Mouse (Mus musculus): ENCODE results near the gene Mast4. TPM values are rescaled to one million over a fixed set of nuclear protein-coding genes. Genes with fewer than 3 reads are reported as not detected.
A peak's percentile ranks its signal among the peaks of the same experiment; 100 is the strongest.

The Mast4 gene
- total and polyA plus RNA-seq, 3 experiments, result 2.7 to 7.0 TPM; not detected in 1

GRCm38 (mm10) chr13:102695121-102695905 is 639.0 kb downstream of the Mast4 start (continued):
- peak; percentile 82 for TF ChIP-seq BHLHE40 (IDR thresholded peaks at IDR 0.05; ENCODE audit: borderline replicate concordance, low read depth, low read length)
- TF ChIP-seq MAZ (IDR thresholded peaks at IDR 0.05; ENCODE audit: low read depth, low read length), result no peak
- TF ChIP-seq RAD21 (IDR thresholded peaks at IDR 0.05; ENCODE audit: low read depth, low read length), result no peak
- no peak for TF ChIP-seq ZMIZ1 (IDR thresholded peaks at IDR 0.05; ENCODE audit: low read depth, low read length)
- TF ChIP-seq TCF12 (IDR thresholded peaks at IDR 0.05; ENCODE audit: low read depth, low read length), result peak; percentile 54
- TF ChIP-seq MAFK (IDR thresholded peaks at IDR 0.05; ENCODE audit: borderline replicate concordance, low read depth, low read length), result no peak
- peak; percentile 86 for TF ChIP-seq ETS1 (IDR thresholded peaks at IDR 0.05; ENCODE audit: low read depth, low read length)
- TF ChIP-seq JUND (IDR thresholded peaks at IDR 0.05; ENCODE audit: low read depth, low read length), result peak; percentile 91
- TF ChIP-seq MAX (IDR thresholded peaks at IDR 0.05; ENCODE audit: low read length), result peak; percentile 64; the same call in 1 of the 2 replicates
- peak; percentile 90 for TF ChIP-seq USF1 (IDR thresholded peaks at IDR 0.05; ENCODE audit: low read depth, low read length)
- TF ChIP-seq RCOR1 (IDR thresholded peaks at IDR 0.05; ENCODE audit: low read depth, low read length), result peak; percentile 85
- TF ChIP-seq ZC3H11A (IDR thresholded peaks at IDR 0.05; ENCODE audit: low read depth, low read length), result no peak
- TF ChIP-seq SIN3A (IDR thresholded peaks at IDR 0.05; ENCODE audit: low read length), result peak; percentile 66
- no peak for TF ChIP-seq MEF2A (IDR thresholded peaks at IDR 0.05; ENCODE audit: extremely low read depth, insufficient replicate concordance, low read depth, low read length, poor library complexity, severe bottlenecking)
- TF ChIP-seq NELFE (IDR thresholded peaks at IDR 0.05; ENCODE audit: low read depth, low read length), result no peak
- peak; percentile 82 to 91 for TF ChIP-seq EP300 (IDR thresholded peaks at IDR 0.05; ENCODE audit: low read depth in 1 of 2, low read length in 2 of 2)
- no peak for TF ChIP-seq POLR2AphosphoS2 (IDR thresholded peaks at IDR 0.05; ENCODE audit: low read length)

GRCm38 (mm10) chr13:102694154-102694553 is 640.1 kb downstream of the Mast4 start:
- DNase-seq (ENCODE audit: low read depth, low spot score), result no peak
- no peaks in the 10 kb centered on the region for H3K9me3 ChIP-seq (replicated peaks; ENCODE audit: insufficient read depth, low read length)
- no peaks in the 10 kb centered on the region for H3K79me2 ChIP-seq (ENCODE audit: control insufficient read depth, insufficient read depth, low read length, poor library complexity)
- H3K36me3 ChIP-seq (ENCODE audit: control insufficient read depth in 1 of 2, insufficient read depth in 2 of 2, low read length in 2 of 2), result peaks cover 0 to 41% of the 10 kb centered on the region in 2 experiments; a peak in 2 of 4 replicates
- no peaks in the 10 kb centered on the region for H3K27me3 ChIP-seq (ENCODE audit: control insufficient read depth in 1 of 2, insufficient read depth in 2 of 2, low read length in 2 of 2)
- peak overlapping the region; percentile 67; the same call in 1 of the 2 replicates for H3K27ac ChIP-seq (ENCODE audit: control insufficient read depth, low read depth, low read length)
- peaks cover 9 to 46% of the 10 kb centered on the region in 2 experiments for H3K4me1 ChIP-seq (ENCODE audit: control insufficient read depth in 1 of 2, insufficient read depth in 2 of 2, low read length in 2 of 2)
- TF ChIP-seq TCF12 (IDR thresholded peaks at IDR 0.05; ENCODE audit: low read depth, low read length) (no peak), MAFK (IDR thresholded peaks at IDR 0.05; ENCODE audit: borderline replicate concordance, low read depth, low read length) (no peak), GATA1 (IDR thresholded peaks at IDR 0.05; ENCODE audit: low read depth, low read length) (no peak), ETS1 (IDR thresholded peaks at IDR 0.05; ENCODE audit: low read depth, low read length) (no peak), HCFC1 (IDR thresholded peaks at IDR 0.05; ENCODE audit: low read depth, low read length) (no peak), CHD1 (IDR thresholded peaks at IDR 0.05; ENCODE audit: low read depth, low read length) (no peak), ELF1 (IDR thresholded peaks at IDR 0.05; ENCODE audit: low read depth, low read length) (no peak), USF2 (IDR thresholded peaks at IDR 0.05; ENCODE audit: borderline replicate concordance in 1 of 2, insufficient read depth in 1 of 2, low read depth in 1 of 2, low read length in 2 of 2) (no peak), CHD2 (IDR thresholded peaks at IDR 0.05; ENCODE audit: low read length) (no peak), GABPA (IDR thresholded peaks at IDR 0.05; ENCODE audit: low read depth, low read length) (no peak), POLR2AphosphoS5 (IDR thresholded peaks at IDR 0.05; ENCODE audit: borderline replicate concordance, low read depth, low read length) (no peak), BHLHE40 (IDR thresholded peaks at IDR 0.05; ENCODE audit: borderline replicate concordance, low read depth, low read length) (no peak), MXI1 (IDR thresholded peaks at IDR 0.05; ENCODE audit: low read depth, low read length) (no peak), POLR2AphosphoS2 (IDR thresholded peaks at IDR 0.05; ENCODE audit: low read length) (no peak), NRF1 (IDR thresholded peaks at IDR 0.05; ENCODE audit: insufficient read depth, low read depth, low read length, poor library complexity, severe bottlenecking) (no peak), RAD21 (IDR thresholded peaks at IDR 0.05; ENCODE audit: low read depth, low read length) (no peak), RCOR1 (IDR thresholded peaks at IDR 0.05; ENCODE audit: low read depth, low read length) (no peak)
- no peak overlapping the region for H3K9ac ChIP-seq (ENCODE audit: control insufficient read depth, low read depth, low read length, poor library complexity, severe bottlenecking)
- no peak overlapping the region; a peak in 1 of 4 replicates for H3K4me3 ChIP-seq (ENCODE audit: control insufficient read depth in 1 of 2, insufficient read depth in 1 of 2, low read depth in 2 of 2, low read length in 2 of 2)

All from MEL (cell line).